Comparison of ENCODE assay signal across 8 mouse cellular contexts in the genomic region with DNA sequence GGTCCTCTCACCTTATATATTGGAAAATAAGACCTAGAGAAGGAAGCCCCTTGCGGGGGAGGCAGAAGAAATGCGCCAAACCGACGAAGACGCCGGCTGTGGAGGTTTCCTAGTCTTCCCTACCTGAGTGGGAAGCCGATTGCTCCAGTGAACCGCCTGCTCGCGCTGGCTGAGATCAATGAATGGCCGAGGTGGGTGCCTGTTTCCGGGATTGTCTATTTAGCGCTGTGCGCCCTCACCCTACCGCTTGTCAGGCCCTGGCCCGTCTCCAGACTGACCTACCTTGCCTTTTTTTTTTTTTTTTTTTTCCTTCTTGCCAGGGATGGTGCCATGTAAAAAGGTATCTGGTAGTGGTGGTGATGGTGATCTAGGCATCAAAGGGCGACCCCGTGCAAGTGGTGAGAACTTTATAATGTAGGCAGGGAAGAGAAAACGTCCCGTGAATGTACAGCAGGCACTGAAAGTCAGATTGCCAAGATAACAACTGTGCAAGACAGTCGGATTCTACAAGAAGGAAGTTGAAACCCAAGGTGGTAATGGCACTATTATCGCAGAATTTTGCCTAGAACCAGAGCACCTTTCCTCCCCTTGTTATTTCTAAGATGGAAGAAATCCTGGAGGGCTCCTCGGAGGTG. TPM values are rescaled to one million over a fixed set of nuclear protein-coding genes. Genes with fewer than 3 reads are reported as not detected.
DNase-seq lines count a peak whose midpoint lies in the region; ATAC-seq and TF ChIP-seq lines count a peak whose summit lies in the region.

A gene (minus strand): TSS at position 162 of the 635 bp plus-strand sequence.

- H3K9ac ChIP-seq in limb, embryonic 12.5 days (replicated peaks): peak within 1 kb of the TSS; percentile 70
- H3K9ac ChIP-seq in stomach, embryonic 16.5 days (ENCODE audit: low read length): peak within 1 kb of the TSS; percentile 65

- H3K4me3 ChIP-seq in megakaryocyte, embryonic 14.5 days (replicated peaks): peak within 1 kb of the TSS; percentile 91
- peak within 1 kb of the TSS; percentile 43 for H3K4me3 ChIP-seq in cortical plate, adult 2 months (ENCODE audit: insufficient read depth, low read length)
- H3K4me3 ChIP-seq in limb, embryonic 12.5 days (replicated peaks): peak within 1 kb of the TSS; percentile 62
- H3K4me3 ChIP-seq in stomach, embryonic 16.5 days (replicated peaks; ENCODE audit: low read length): peak within 1 kb of the TSS; percentile 75

- H3K27ac ChIP-seq in cortical plate, adult 2 months (ENCODE audit: insufficient read depth, low read length): no peak within 1 kb of the TSS
- no peak within 1 kb of the TSS for H3K27ac ChIP-seq in limb, embryonic 12.5 days
- H3K27ac ChIP-seq in stomach, embryonic 16.5 days (ENCODE audit: low read length): peak within 1 kb of the TSS; percentile 40; the same call in 1 of the 2 replicates

- WGBS in limb, embryonic 12.5 days: 88% methylated on average over 23 of the region's 23 CpGs
- 90% methylated on average over 23 of the region's 23 CpGs for WGBS in stomach, embryonic 16.5 days

- peak within 1 kb of the TSS; percentile 71 for H3K4me2 ChIP-seq in limb, embryonic 12.5 days
- peak within 1 kb of the TSS; percentile 65 for H3K4me2 ChIP-seq in stomach, embryonic 16.5 days (ENCODE audit: low read depth, low read length)

- no peak for DNase-seq in heart, adult 8-10 months (ENCODE audit: low spot score)
- DNase-seq in frontal cortex, postnatal 10 days (ENCODE audit: low spot score in 2 of 2): no peak
- no peak for DNase-seq in kidney, adult 9 months

- H3K4me1 ChIP-seq in megakaryocyte, embryonic 14.5 days: peaks cover 72% of the 10 kb centered on the region
- no peaks in the 10 kb centered on the region for H3K4me1 ChIP-seq in cortical plate, adult 2 months (ENCODE audit: control insufficient read depth, insufficient read depth, low read length)
- H3K4me1 ChIP-seq in limb, embryonic 12.5 days (replicated peaks): peaks cover 33% of the 10 kb centered on the region
- peaks cover 33% of the 10 kb centered on the region for H3K4me1 ChIP-seq in stomach, embryonic 16.5 days (ENCODE audit: control insufficient read depth, insufficient read depth, low read length)

- H3K9me3 ChIP-seq in megakaryocyte, embryonic 14.5 days: peaks cover 9% of the 10 kb centered on the region
- H3K9me3 ChIP-seq in limb, embryonic 12.5 days: peaks cover 6% of the 10 kb centered on the region; the same call in 1 of the 2 replicates
- no peaks in the 10 kb centered on the region for H3K9me3 ChIP-seq in stomach, embryonic 16.5 days (replicated peaks; ENCODE audit: control insufficient read depth, low read length)

- H3K36me3 ChIP-seq in megakaryocyte, embryonic 14.5 days (replicated peaks; ENCODE audit: low read length): peaks cover 30% of the 10 kb centered on the region
- H3K36me3 ChIP-seq in limb, embryonic 12.5 days: peaks cover 3% of the 10 kb centered on the region; the same call in 1 of the 2 replicates
- H3K36me3 ChIP-seq in stomach, embryonic 16.5 days (ENCODE audit: control insufficient read depth, insufficient read depth, low read length): no peaks in the 10 kb centered on the region

- no peak for TF ChIP-seq CTCF in cortical plate, adult 2 months (IDR thresholded peaks at IDR 0.05; ENCODE audit: extremely low read depth, insufficient read depth, low read length)

- TF ChIP-seq POLR2A in cortical plate, adult 2 months (IDR thresholded peaks at IDR 0.05; ENCODE audit: extremely low read depth, insufficient read depth, low read length): no peak

- ATAC-seq in megakaryocyte, adult 5-6 weeks (ENCODE audit: poor library complexity, severe bottlenecking): no peak
- ATAC-seq in limb, embryonic 12.5 days (ENCODE audit: insufficient number of reproducible peaks, insufficient read depth, low FRiP score, low TSS enrichment, low read depth): no peak
- no peak for ATAC-seq in stomach, embryonic 16.5 days (ENCODE audit: insufficient read depth, low FRiP score)

- no peaks in the 10 kb centered on the region for H3K27me3 ChIP-seq in megakaryocyte, embryonic 14.5 days (replicated peaks)
- no peaks in the 10 kb centered on the region for H3K27me3 ChIP-seq in limb, embryonic 12.5 days
- no peaks in the 10 kb centered on the region for H3K27me3 ChIP-seq in stomach, embryonic 16.5 days (ENCODE audit: control insufficient read depth, insufficient read depth, low read length)

RNA-seq across cellular contexts. Expression of the gene that starts here (rescaled TPM):
- polyA plus RNA-seq in megakaryocyte, embryonic 14.5 days (2012; ENCODE audit: insufficient read depth, low replicate concordance): 117 and 173 TPM in 2 replicates
- total RNA-seq in megakaryocyte, adult 5-6 weeks (2015): 12.2 and 12.5 TPM in 2 replicates
- 5.1 and 8.8 TPM in 2 replicates for total RNA-seq in megakaryocyte, adult 5-6 weeks (2017)
- 4.9 and 5.4 TPM in 2 replicates for polyA plus RNA-seq in cortical plate, adult 2 months (2012; rRNA removed)
- 100 to 1,000 TPM; 128 to 185 (median 149) TPM for total RNA-seq in heart, adult 8-10 months (2022)
- polyA plus RNA-seq in limb, embryonic 12.5 days (2016; fragmentation: Nextera tagmentation; extraction: Ambion mirVana): 46.4 and 46.8 TPM in 2 replicates
- polyA plus RNA-seq in stomach, embryonic 16.5 days (2015; fragmentation: Nextera tagmentation; extraction: Ambion mirVana): 122 and 128 TPM in 2 replicates

Comparison
In these comparisons a context has a peak if more than half of its experiments do, and no peak if none do; other contexts are left out.
1. RNA of the gene that starts here (total RNA-seq): 128 to 185 TPM in heart, adult 8-10 months; 5.1 to 12.5 TPM in megakaryocyte, adult 5-6 weeks; every median in the first group is over 4 times any median in the second.
2. Peak in every context shown above with its lines, with median percentiles within 50 percentile points of each other: H3K4me3 ChIP-seq.